Mouse (Mus musculus): ENCODE results near the gene Ifi213. TPM values are rescaled to one million over a fixed set of nuclear protein-coding genes. Genes with fewer than 3 reads are reported as not detected.

Gene Ifi213
- 9.7 TPM for polyA plus RNA-seq (2014; fragmentation: Illumina TruSeq; extraction: RNeasy Lipid Tissue Mini Kit (QIAGEN cat#74804); ENCODE audit: insufficient read depth, low read depth, low replicate concordance)

GRCm38 (mm10) chr1:173598838-173599494 is at the start of gene Ifi213:
Gene Ifi213 (minus strand): TSS chr1:173599274.

GRCm38 (mm10) chr1:173630622-173631021 is 31.5 kb upstream of the Ifi213 start, which contains the start of gene Ifi209:
Gene Ifi209 (plus strand): TSS chr1:173630917.

GRCm38 (mm10) chr1:173535791-173536190 is 63.3 kb downstream of the Ifi213 start, which contains the start of gene Ifi214:
Gene Ifi214 (minus strand): TSS chr1:173535957.

Other genes with a start within 250 kb of the Ifi213 start
- gene Aim2, start 248.4 kb downstream of the Ifi213 start, polyA plus RNA-seq (2014; fragmentation: Illumina TruSeq; extraction: RNeasy Lipid Tissue Mini Kit (QIAGEN cat#74804); ENCODE audit: insufficient read depth, low read depth, low replicate concordance): 3.7 TPM
- gene Cadm3, start 231.6 kb downstream of the Ifi213 start, polyA plus RNA-seq (2014; fragmentation: Illumina TruSeq; extraction: RNeasy Lipid Tissue Mini Kit (QIAGEN cat#74804); ENCODE audit: insufficient read depth, low read depth, low replicate concordance): 0.82 TPM
- gene Ifi206, start 108.2 kb downstream of the Ifi213 start, polyA plus RNA-seq (2014; fragmentation: Illumina TruSeq; extraction: RNeasy Lipid Tissue Mini Kit (QIAGEN cat#74804); ENCODE audit: insufficient read depth, low read depth, low replicate concordance): 2.8 TPM
- gene Ifi214, start 63.3 kb downstream of the Ifi213 start, polyA plus RNA-seq (2014; fragmentation: Illumina TruSeq; extraction: RNeasy Lipid Tissue Mini Kit (QIAGEN cat#74804); ENCODE audit: insufficient read depth, low read depth, low replicate concordance): 0.96 TPM
- 10.9 TPM for gene Ifi209, start 31.6 kb upstream of the Ifi213 start, polyA plus RNA-seq (2014; fragmentation: Illumina TruSeq; extraction: RNeasy Lipid Tissue Mini Kit (QIAGEN cat#74804); ENCODE audit: insufficient read depth, low read depth, low replicate concordance)
- gene Ifi208, start 74.4 kb upstream of the Ifi213 start, polyA plus RNA-seq (2014; fragmentation: Illumina TruSeq; extraction: RNeasy Lipid Tissue Mini Kit (QIAGEN cat#74804); ENCODE audit: insufficient read depth, low read depth, low replicate concordance): 10.8 TPM
- 2.4 TPM for gene Ifi207, start 142.5 kb upstream of the Ifi213 start, polyA plus RNA-seq (2014; fragmentation: Illumina TruSeq; extraction: RNeasy Lipid Tissue Mini Kit (QIAGEN cat#74804); ENCODE audit: insufficient read depth, low read depth, low replicate concordance)
- gene Ifi204, start 167.7 kb upstream of the Ifi213 start, polyA plus RNA-seq (2014; fragmentation: Illumina TruSeq; extraction: RNeasy Lipid Tissue Mini Kit (QIAGEN cat#74804); ENCODE audit: insufficient read depth, low read depth, low replicate concordance): 5.1 TPM

Data from lung, adult 10 weeks (tissue).